Mouse (Mus musculus): ENCODE measurements around the gene Bpifb5.
"Not testable (repeated sequence)": the region's sequence is repeated elsewhere in the genome, so short reads cannot be mapped to it uniquely, and the experiment has no call there.

Gene Bpifb5

DNA sequence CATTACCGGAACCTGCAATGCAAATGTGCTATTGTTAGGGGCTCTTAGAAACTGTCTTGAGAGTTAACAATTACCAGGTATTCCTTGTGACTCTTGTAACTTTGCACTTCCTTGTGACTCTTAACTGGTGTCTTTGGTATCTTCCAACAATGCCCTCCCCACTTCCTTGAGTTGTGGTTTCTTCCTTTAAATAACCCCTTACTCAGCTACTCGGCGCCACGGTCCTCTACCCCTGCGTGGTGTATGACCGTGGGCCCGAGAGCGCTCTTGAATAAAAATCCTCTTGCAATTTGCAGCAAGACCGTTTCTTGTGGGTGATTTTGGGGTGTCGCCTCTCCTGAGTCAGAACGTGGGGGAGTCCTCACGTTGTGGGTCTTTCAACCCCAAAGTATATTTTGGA, 19.2 kb downstream of the Bpifb5 start:
- not testable (repeated sequence) for DNase-seq

DNA sequence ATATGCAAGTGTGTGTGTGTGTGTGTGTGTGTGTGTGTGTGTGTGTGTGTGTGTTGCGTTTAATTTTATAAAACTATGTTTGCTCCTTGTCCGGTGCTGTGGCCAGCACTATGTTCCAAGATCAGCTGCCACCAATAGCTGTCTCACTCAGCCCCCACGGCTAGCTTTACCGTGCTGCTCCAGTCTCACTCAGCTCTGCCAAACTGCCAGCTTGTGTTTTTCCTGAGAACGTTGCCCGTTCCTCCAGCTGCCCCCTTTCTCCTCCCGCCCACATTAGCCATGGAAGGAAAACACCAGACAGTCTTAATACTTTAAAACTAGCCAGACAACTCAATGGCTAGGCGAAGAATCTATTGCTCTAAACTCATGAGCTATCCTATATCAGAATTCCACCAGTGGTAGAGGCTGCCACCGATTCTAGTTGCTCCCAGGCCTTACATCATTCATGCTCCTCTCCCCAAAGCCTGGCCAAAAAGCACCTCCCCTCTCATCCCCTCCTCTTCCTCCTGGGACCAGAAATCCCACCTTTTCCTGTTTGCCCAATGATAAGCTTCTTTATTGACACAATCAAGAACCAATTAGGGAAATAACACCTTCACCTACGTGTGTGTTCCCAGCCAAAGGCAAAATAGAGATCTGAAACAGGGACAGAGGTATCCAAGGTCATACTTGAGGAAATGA, 20.0 kb downstream of the Bpifb5 start:
- DNase-seq: no peak

DNA sequence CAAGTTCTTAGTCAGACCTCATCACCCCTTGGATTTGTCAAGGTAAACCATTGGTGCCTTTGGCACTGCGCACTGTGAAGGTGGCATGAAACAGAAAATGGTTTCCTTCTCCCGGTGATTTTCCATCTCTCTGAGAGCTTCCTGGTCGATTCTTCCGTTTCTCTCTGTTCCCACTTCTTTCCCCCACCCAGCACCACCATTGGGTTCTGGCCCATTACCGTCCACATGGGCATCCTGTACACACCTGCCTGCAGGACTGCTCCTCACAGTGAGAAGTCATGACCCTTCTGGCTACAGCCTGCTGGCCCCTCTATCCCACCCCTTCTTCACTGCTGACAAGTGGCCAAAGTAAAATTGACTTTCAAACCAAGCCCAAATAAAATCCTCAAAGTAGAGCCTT, 21.8 kb downstream of the Bpifb5 start:
- DNase-seq: no peak

DNA sequence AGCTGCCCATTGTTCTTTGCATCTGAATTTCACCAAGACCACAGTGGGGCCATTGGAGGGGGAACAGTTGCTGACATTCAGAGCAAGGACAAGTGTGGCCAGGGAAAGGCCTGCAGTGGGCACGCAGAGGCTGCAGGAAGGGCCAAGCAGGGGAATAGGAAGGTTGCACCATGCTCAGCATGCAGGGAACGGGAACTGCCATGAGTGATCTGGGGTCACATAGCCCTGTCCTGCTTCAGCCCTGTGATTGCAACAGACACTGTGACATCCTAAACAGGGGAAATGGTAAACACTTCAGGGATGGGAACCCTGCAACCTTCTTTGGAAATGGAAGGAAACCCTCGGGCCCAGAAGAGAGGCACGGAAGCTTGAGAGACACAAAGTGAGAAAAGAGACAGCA, 31.7 kb downstream of the Bpifb5 start:
- DNase-seq: not testable (repeated sequence)

DNA sequence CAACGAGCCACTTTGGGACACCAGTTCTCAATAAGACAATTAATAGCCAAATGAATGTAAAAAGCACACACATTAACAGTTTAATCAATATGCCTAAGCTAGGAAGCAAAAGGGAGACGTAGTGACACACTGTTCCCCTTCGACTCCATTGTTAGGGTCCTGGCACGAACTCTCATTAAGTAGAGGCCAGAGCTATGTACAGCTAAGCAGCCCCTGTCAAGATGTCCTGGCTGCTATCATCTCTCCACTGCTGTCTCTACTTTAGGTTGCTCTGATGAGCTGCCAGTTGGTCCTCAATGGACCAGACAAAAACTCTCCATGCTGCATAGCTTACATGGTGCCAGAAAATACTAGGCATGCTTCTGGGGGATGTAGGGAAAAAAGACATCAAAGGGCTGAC, 32.2 kb downstream of the Bpifb5 start:
- DNase-seq: no peak

DNA sequence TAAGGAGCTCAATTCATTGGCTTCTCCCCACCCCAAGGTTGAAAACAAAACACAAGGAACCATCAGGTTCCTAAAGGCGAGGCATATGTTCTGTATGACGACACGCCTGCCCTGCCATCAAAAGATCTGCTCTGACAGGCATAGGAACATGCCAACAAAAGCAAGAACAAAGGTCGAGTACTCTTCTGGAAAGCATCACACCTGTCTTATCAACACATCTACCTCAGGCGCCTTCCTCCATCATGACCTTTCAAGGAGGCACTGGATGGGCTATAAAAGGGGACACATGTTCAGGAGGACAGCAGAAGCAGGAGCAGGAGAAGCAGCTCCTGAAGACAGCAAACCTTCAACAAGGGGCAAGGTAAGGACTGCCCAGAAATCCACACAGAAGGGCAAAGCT, 34.0 kb downstream of the Bpifb5 start, which contains the start of gene Bpifb9a:
Gene Bpifb9a, plus strand, starts transcription at position 301 of the 400 bp plus-strand sequence.
- not testable (repeated sequence) for DNase-seq

DNA sequence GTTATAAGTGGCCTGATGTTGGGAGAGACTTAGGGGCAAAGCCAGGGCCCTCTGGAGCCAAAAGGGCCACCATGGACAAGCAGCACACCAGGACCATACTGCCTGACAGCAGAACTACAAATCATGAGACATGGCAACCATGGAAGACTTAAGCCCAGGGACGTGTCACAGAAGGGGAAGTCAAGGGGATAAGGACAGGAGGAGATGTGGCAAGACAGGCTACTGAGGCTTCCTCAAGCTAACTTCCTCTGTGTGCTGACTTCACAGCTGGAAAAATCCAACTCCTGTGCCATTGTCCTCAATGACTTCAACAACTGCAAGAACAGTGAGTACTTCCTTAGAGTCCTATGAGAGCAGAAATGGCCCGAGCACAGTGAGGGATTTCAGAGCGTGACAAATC, 40.9 kb downstream of the Bpifb5 start:
- not testable (repeated sequence) for DNase-seq

All from retina, postnatal 1 day (tissue).